Mouse (Mus musculus) layer of hippocampus, adult 9-10 months (tissue): Measurements from ENCODE around the gene Gm49383.
"Not testable (repeated sequence)": the region's sequence is repeated elsewhere in the genome, so short reads cannot be mapped to it uniquely, and the experiment has no call there.

ENCODE experiments used
- DNase-seq: peaks from one replicate; pipeline ENCODE4 v3.0.0; 2022; ENCODE audit warnings: low spot score

Gene Gm49383

GRCm38 (mm10) chr12:69164904-69165303, 32.0 kb downstream of the Gm49383 start:
- DNase-seq: no peak

GRCm38 (mm10) chr12:69163586-69163985, 33.3 kb downstream of the Gm49383 start:
- not testable (repeated sequence) for DNase-seq

- DNase-seq: not testable (repeated sequence)
Measured at GRCm38 (mm10) chr12:69160677-69161076, 36.2 kb downstream of the Gm49383 start.

GRCm38 (mm10) chr12:69159578-69159940, 37.3 kb downstream of the Gm49383 start:
- DNase-seq: peak; percentile 54

GRCm38 (mm10) chr12:69158765-69159577, 37.9 kb downstream of the Gm49383 start, which contains the start of gene Rps29:
Gene Rps29 (minus strand): TSS chr12:69159186.
- DNase-seq: peak; percentile 97

GRCm38 (mm10) chr12:69158366-69158764, 38.5 kb downstream of the Gm49383 start:
- DNase-seq: no peak

- DNase-seq: no peak
Measured at GRCm38 (mm10) chr12:69157107-69157506, 39.8 kb downstream of the Gm49383 start.

GRCm38 (mm10) chr12:69156436-69156835, 40.5 kb downstream of the Gm49383 start:
- DNase-seq: no peak

- DNase-seq: no peak
Measured at GRCm38 (mm10) chr12:69155923-69156322, 41.0 kb downstream of the Gm49383 start.

GRCm38 (mm10) chr12:69150049-69150448, 46.9 kb downstream of the Gm49383 start:
- no peak for DNase-seq

- no peak for DNase-seq
Measured at GRCm38 (mm10) chr12:69147166-69147735, 49.7 kb downstream of the Gm49383 start.

- no peak for DNase-seq
Measured at GRCm38 (mm10) chr12:69143460-69143859, 53.4 kb downstream of the Gm49383 start.

- no peak for DNase-seq
Measured at GRCm38 (mm10) chr12:69139841-69140240, 57.1 kb downstream of the Gm49383 start.

- DNase-seq: no peak
Measured at GRCm38 (mm10) chr12:69139201-69139600, 57.7 kb downstream of the Gm49383 start.
